ENCODE assay signal across 22 mouse cellular contexts in genomic region chr11:76093610-76094009, GRCm38 (mm10).
A peak's percentile ranks its signal among the peaks of the same experiment; 100 is the strongest.
DNase-seq lines count a peak whose midpoint lies in the region; ATAC-seq and TF ChIP-seq lines count a peak whose summit lies in the region.
"Had no signal": no experiment of that assay in that cellular context is flagged by ENCODE, and none has a peak within 500 bp of the region (broad histone marks: within the 10 kb centered on the region; RNA-seq: fewer than 3 reads in every experiment).

No protein-coding gene starts in this region.

- intact Hi-C loops in heart, adult 2 months (cut with DNase I): no loop called here
- intact Hi-C loops in left cerebral cortex, adult 2 months (cut with DNase I): no loop called here
- intact Hi-C loops in left cerebral cortex, postnatal 14 days (cut with DNase I): no loop called here

- peak; percentile 49 for TF ChIP-seq CTCF in heart, adult 2 months (IDR thresholded peaks at IDR 0.05)
- peak; percentile 40 for TF ChIP-seq CTCF in left cerebral cortex, adult 2 months (IDR thresholded peaks at IDR 0.05)
- peak in 2 of 3 experiments; percentile 9 to 18; a peak in 2 of 6 replicates for TF ChIP-seq CTCF in MEL (IDR thresholded peaks at IDR 0.05 in 2 of 3, conservative IDR thresholded peaks at IDR 0.05 in 1 of 3; ENCODE audit: control insufficient read depth in 1 of 3, insufficient read depth in 1 of 3, low read depth in 2 of 3, low read length in 3 of 3, poor library complexity in 1 of 3, severe bottlenecking in 1 of 3)
- no peak; the same call in 1 of the 2 replicates for TF ChIP-seq CTCF in liver, postnatal 0 days (IDR thresholded peaks at IDR 0.05; ENCODE audit: low read depth)

- H3K9me3 ChIP-seq in MEL (replicated peaks; ENCODE audit: insufficient read depth, low read length): no peaks in the 10 kb centered on the region
- no peaks in the 10 kb centered on the region for H3K9me3 ChIP-seq in liver, postnatal 0 days (ENCODE audit: low read length)
- H3K9me3 ChIP-seq: embryonic facial prominence, embryonic 13.5 days; hindbrain, embryonic 15.5 days; midbrain, embryonic 12.5 days; neural tube, embryonic 13.5 days had no signal

- ATAC-seq in liver, postnatal 0 days: no peak
- ATAC-seq: forebrain, embryonic 16.5 days had no signal

- peaks cover 2% of the 10 kb centered on the region for H3K36me3 ChIP-seq in heart, adult 2 months (ENCODE audit: control insufficient read depth, insufficient read depth, low read length)
- no peaks in the 10 kb centered on the region; a peak in 2 of 4 replicates for H3K36me3 ChIP-seq in MEL (ENCODE audit: control insufficient read depth in 1 of 2, insufficient read depth in 2 of 2, low read length in 2 of 2)
- H3K36me3 ChIP-seq in liver, postnatal 0 days (replicated peaks; ENCODE audit: insufficient read depth, low read length): peaks cover 16% of the 10 kb centered on the region

- H3K4me3 ChIP-seq in heart, adult 2 months: no peak overlapping the region
- no peak overlapping the region for H3K4me3 ChIP-seq in left cerebral cortex, adult 2 months
- H3K4me3 ChIP-seq in MEL (ENCODE audit: control insufficient read depth in 1 of 2, insufficient read depth in 1 of 2, low read depth in 2 of 2, low read length in 2 of 2): no peak overlapping the region
- H3K4me3 ChIP-seq in liver, postnatal 0 days (ENCODE audit: low read depth, low read length): no peak overlapping the region
- H3K4me3 ChIP-seq: embryonic facial prominence, embryonic 13.5 days; heart, embryonic 13.5 days; hindbrain, embryonic 15.5 days; midbrain, embryonic 12.5 days; neural tube, embryonic 13.5 days had no signal

- H3K27ac ChIP-seq in heart, adult 2 months: no peak overlapping the region
- no peak overlapping the region for H3K27ac ChIP-seq in left cerebral cortex, adult 2 months
- no peak overlapping the region for H3K27ac ChIP-seq in MEL (ENCODE audit: control insufficient read depth, low read depth, low read length)
- no peak overlapping the region for H3K27ac ChIP-seq in liver, postnatal 0 days (ENCODE audit: low read depth)
- H3K27ac ChIP-seq: embryonic facial prominence, embryonic 13.5 days; heart, embryonic 13.5 days; hindbrain, embryonic 15.5 days; midbrain, embryonic 12.5 days; neural tube, embryonic 13.5 days had no signal

- H3K79me2 ChIP-seq in heart, adult 2 months (replicated peaks; ENCODE audit: control insufficient read depth, insufficient read depth, low read length): no peaks in the 10 kb centered on the region
- H3K79me2 ChIP-seq in MEL (ENCODE audit: control insufficient read depth, insufficient read depth, low read length, poor library complexity): no peaks in the 10 kb centered on the region

- no peaks in the 10 kb centered on the region for H3K27me3 ChIP-seq in heart, adult 2 months (ENCODE audit: control insufficient read depth, insufficient read depth, low read length)
- H3K27me3 ChIP-seq in MEL (ENCODE audit: control insufficient read depth in 1 of 2, insufficient read depth in 2 of 2, low read length in 2 of 2): no peaks in the 10 kb centered on the region
- no peaks in the 10 kb centered on the region for H3K27me3 ChIP-seq in liver, postnatal 0 days (ENCODE audit: insufficient read depth, low read length)
- H3K27me3 ChIP-seq: embryonic facial prominence, embryonic 13.5 days; heart, embryonic 13.5 days; hindbrain, embryonic 15.5 days; midbrain, embryonic 12.5 days; neural tube, embryonic 13.5 days had no signal

- 85% methylated on average over 8 of the region's 8 CpGs for WGBS in heart, adult 2 months
- WGBS in liver, postnatal 0 days (ENCODE audit: insufficient replicate concordance): 86% methylated on average over 8 of the region's 8 CpGs

- H3K4me1 ChIP-seq in heart, adult 2 months (ENCODE audit: control insufficient read depth, insufficient read depth, low read length): peaks cover 4% of the 10 kb centered on the region
- H3K4me1 ChIP-seq in MEL (ENCODE audit: control insufficient read depth in 1 of 2, insufficient read depth in 2 of 2, low read length in 2 of 2): peaks cover 0 to 3% of the 10 kb centered on the region in 2 experiments; a peak in 2 of 4 replicates
- no peaks in the 10 kb centered on the region for H3K4me1 ChIP-seq in liver, postnatal 0 days (ENCODE audit: insufficient read depth)
- H3K4me1 ChIP-seq: heart, embryonic 13.5 days; hindbrain, embryonic 15.5 days; midbrain, embryonic 12.5 days; neural tube, embryonic 13.5 days had no signal

- H3K4me2 ChIP-seq in liver, postnatal 0 days (ENCODE audit: low read depth, low read length): no peak overlapping the region
- H3K4me2 ChIP-seq: embryonic facial prominence, embryonic 13.5 days; heart, embryonic 13.5 days; hindbrain, embryonic 15.5 days; liver, embryonic 11.5 days; midbrain, embryonic 12.5 days; neural tube, embryonic 13.5 days had no signal

- no peak for TF ChIP-seq EP300 in heart, adult 2 months (IDR thresholded peaks at IDR 0.05; ENCODE audit: insufficient read depth, low read depth, low read length)
- TF ChIP-seq EP300 in MEL (IDR thresholded peaks at IDR 0.05; ENCODE audit: low read depth in 1 of 2, low read length in 2 of 2): no peak
- TF ChIP-seq EP300 in liver, postnatal 0 days (IDR thresholded peaks at IDR 0.05; ENCODE audit: low read depth): no peak

- H3K9ac ChIP-seq in heart, adult 2 months (ENCODE audit: low read depth, low read length): no peak overlapping the region
- no peak overlapping the region for H3K9ac ChIP-seq in MEL (ENCODE audit: control insufficient read depth, low read depth, low read length, poor library complexity, severe bottlenecking)
- H3K9ac ChIP-seq in liver, postnatal 0 days (replicated peaks): no peak overlapping the region
- H3K9ac ChIP-seq: embryonic facial prominence, embryonic 13.5 days; heart, embryonic 13.5 days; hindbrain, embryonic 15.5 days; midbrain, embryonic 12.5 days; neural tube, embryonic 13.5 days had no signal

- no peak for TF ChIP-seq POLR2A in heart, adult 2 months (IDR thresholded peaks at IDR 0.05; ENCODE audit: insufficient read depth, low read depth, low read length)
- no peak for TF ChIP-seq POLR2A in MEL (IDR thresholded peaks at IDR 0.05; ENCODE audit: control insufficient read depth in 1 of 2, insufficient read depth in 1 of 2, low read depth in 1 of 2, low read length in 2 of 2, poor library complexity in 1 of 2)

- TF ChIP-seq RAD21 in MEL (IDR thresholded peaks at IDR 0.05; ENCODE audit: low read depth, low read length): peak; percentile 1; the same call in 1 of the 2 replicates

- DNase-seq in heart, adult 2 months: no peak
- no peak for DNase-seq in heart, adult 11 months
- DNase-seq in left cerebral cortex, adult 2 months (ENCODE audit: extremely low spot score in 1 of 2, low spot score in 2 of 2): no peak
- no peak for DNase-seq in left cerebral cortex, postnatal 14 days (ENCODE audit: low spot score in 2 of 2)
- no peak for DNase-seq in MEL (ENCODE audit: low read depth, low spot score)
- DNase-seq in fibroblast of lung, adult 2 months (ENCODE audit: low read depth): peak; percentile 24
- no peak for DNase-seq in liver, postnatal 0 days
- DNase-seq: adrenal gland, postnatal 36 days; B cell, adult 2 months; cerebellum, adult 8-10 months; heart, postnatal 36 days; kidney, adult 11 months; kidney, postnatal 10 days; right cerebral cortex, postnatal 14 days; spleen, adult 18-20 months had no signal

TF ChIP-seq in MEL, 35 proteins besides CTCF, POLR2A, EP300 and RAD21:
- TF ChIP-seq MEF2A (IDR thresholded peaks at IDR 0.05; ENCODE audit: extremely low read depth, insufficient replicate concordance, low read depth, low read length, poor library complexity, severe bottlenecking) (no peak), SMC3 (IDR thresholded peaks at IDR 0.05; ENCODE audit: low read depth, low read length) (peak; percentile 27), MYC (IDR thresholded peaks at IDR 0.05; ENCODE audit: low read depth, low read length) (no peak)
